Mouse (Mus musculus) CD4-positive, CD25-positive, alpha-beta regulatory T cell, adult 2 months (primary cell): ENCODE measurements at regions not wholly inside any gene's neighbourhood (a gene's known extent, or its start where the extent isn't known, plus 50 kb on each side); places are given as distances from the start of the nearest gene placed in this dataset.
"Not testable (repeated sequence)": the region's sequence is repeated elsewhere in the genome, so short reads cannot be mapped to it uniquely, and the experiment has no call there.

ENCODE experiments used
- DNase-seq: peaks from one replicate; pipeline ENCODE4 v3.0.0-alpha.2; 2012; ENCODE audit warnings: low read depth, low spot score

- no peak for DNase-seq
These were observed 131.0 kb upstream of the Dapk1 start for GRCm38 (mm10) chr13:60470426-60471398.

- no peak for DNase-seq
These were observed 130.1 kb upstream of the Dapk1 start for GRCm38 (mm10) chr13:60471602-60472001.

GRCm38 (mm10) chr13:60476366-60476765, 125.4 kb upstream of the Dapk1 start:
- no peak for DNase-seq

- no peak for DNase-seq
These were observed 123.4 kb upstream of the Dapk1 start for GRCm38 (mm10) chr13:60478301-60478700.

- peak; percentile 25 for DNase-seq
These were observed 122.5 kb upstream of the Dapk1 start for GRCm38 (mm10) chr13:60479043-60479861.

GRCm38 (mm10) chr13:60479862-60480730, 121.7 kb upstream of the Dapk1 start:
- DNase-seq = peak; percentile 5

- peak; percentile 4 for DNase-seq
These were observed 120.9 kb upstream of the Dapk1 start for GRCm38 (mm10) chr13:60480731-60481431.

- not testable (repeated sequence) for DNase-seq
These were observed 120.3 kb upstream of the Dapk1 start for GRCm38 (mm10) chr13:60481451-60481850.

GRCm38 (mm10) chr13:60481946-60482345, 119.8 kb upstream of the Dapk1 start:
- DNase-seq = no peak

- DNase-seq = no peak
These were observed 115.6 kb upstream of the Dapk1 start for GRCm38 (mm10) chr13:60486105-60486504.

- DNase-seq = no peak
These were observed 114.9 kb upstream of the Dapk1 start for GRCm38 (mm10) chr13:60486871-60487270.

GRCm38 (mm10) chr13:60488131-60488883, 113.4 kb upstream of the Dapk1 start:
- DNase-seq = no peak

GRCm38 (mm10) chr13:60488884-60489265, 112.9 kb upstream of the Dapk1 start:
- no peak for DNase-seq

GRCm38 (mm10) chr13:60491948-60492464, 109.7 kb upstream of the Dapk1 start:
- DNase-seq = no peak

- no peak for DNase-seq
These were observed 107.9 kb upstream of the Dapk1 start for GRCm38 (mm10) chr13:60493836-60494235.

GRCm38 (mm10) chr13:60497714-60498400, 103.9 kb upstream of the Dapk1 start:
- no peak for DNase-seq

- DNase-seq = no peak
These were observed 97.6 kb upstream of the Dapk1 start for GRCm38 (mm10) chr13:60504196-60504595.

GRCm38 (mm10) chr13:60507611-60508010, 94.1 kb upstream of the Dapk1 start:
- no peak for DNase-seq

GRCm38 (mm10) chr13:60508054-60508453, 93.7 kb upstream of the Dapk1 start:
- DNase-seq = no peak
